Mouse (Mus musculus) embryo, embryonic 10 days (tissue): Measurements from ENCODE around the gene Apof.
A peak's percentile ranks its signal among the peaks of the same experiment; 100 is the strongest.
"Not testable (repeated sequence)": the region's sequence is repeated elsewhere in the genome, so short reads cannot be mapped to it uniquely, and the experiment has no call there.

Experiments
- DNase-seq: peaks from one replicate; pipeline ENCODE4 v3.0.0-alpha.2; 2015; ENCODE audit warnings: low spot score

Gene Apof

GRCm38 (mm10) chr10:128258953-128259352 is 9.5 kb upstream of the Apof start:
- DNase-seq: no peak

GRCm38 (mm10) chr10:128259946-128260345 is 8.5 kb upstream of the Apof start:
- no peak for DNase-seq

- DNase-seq: not testable (repeated sequence)
Measured at GRCm38 (mm10) chr10:128260376-128260775, 8.1 kb upstream of the Apof start.

- DNase-seq: no peak
Measured at GRCm38 (mm10) chr10:128262300-128262699, 6.2 kb upstream of the Apof start.

- no peak for DNase-seq
Measured at GRCm38 (mm10) chr10:128263393-128264310, 4.8 kb upstream of the Apof start.

- DNase-seq: no peak
Measured at GRCm38 (mm10) chr10:128269206-128269910, 887 bp downstream of the Apof start.

GRCm38 (mm10) chr10:128270287-128270841 is 1.9 kb downstream of the Apof start, which contains the start of gene Stat2:
Gene Stat2, plus strand, starts transcription at chr10:128270559.
- peak; percentile 99 for DNase-seq

GRCm38 (mm10) chr10:128270866-128271265 is 2.4 kb downstream of the Apof start:
- DNase-seq: no peak

GRCm38 (mm10) chr10:128271883-128272282 is 3.4 kb downstream of the Apof start:
- no peak for DNase-seq

- DNase-seq: not testable (repeated sequence)
Measured at GRCm38 (mm10) chr10:128272819-128273439, 4.5 kb downstream of the Apof start.

- DNase-seq: not testable (repeated sequence)
Measured at GRCm38 (mm10) chr10:128275374-128275773, 6.9 kb downstream of the Apof start.

- no peak for DNase-seq
Measured at GRCm38 (mm10) chr10:128278158-128278557, 9.7 kb downstream of the Apof start.

GRCm38 (mm10) chr10:128280943-128281342 is 12.5 kb downstream of the Apof start:
- no peak for DNase-seq

GRCm38 (mm10) chr10:128281682-128282081 is 13.2 kb downstream of the Apof start:
- no peak for DNase-seq

GRCm38 (mm10) chr10:128282886-128283450 is 14.5 kb downstream of the Apof start:
- DNase-seq: no peak

GRCm38 (mm10) chr10:128283604-128284579 is 15.4 kb downstream of the Apof start:
- DNase-seq: peak; percentile 84

- not testable (repeated sequence) for DNase-seq
Measured at GRCm38 (mm10) chr10:128290594-128290993, 22.1 kb downstream of the Apof start.

GRCm38 (mm10) chr10:128296370-128297090 is 28.1 kb downstream of the Apof start:
- DNase-seq: no peak

GRCm38 (mm10) chr10:128297221-128297620 is 28.8 kb downstream of the Apof start:
- no peak for DNase-seq

GRCm38 (mm10) chr10:128297622-128298021 is 29.2 kb downstream of the Apof start:
- no peak for DNase-seq
